Mouse (Mus musculus) heart, embryonic 12.5 days (tissue): Measurements from ENCODE around the gene Vmn1r44. TPM values are rescaled to one million over a fixed set of nuclear protein-coding genes. Genes with fewer than 3 reads are reported as not detected.

Experiments
- polyA plus RNA-seq: library from polyadenylated mRNA; unstranded; fragments of >200 nt; fragmentation: Nextera tagmentation; extraction: Ambion mirVana; gene quantifications from 2 replicates; pipeline ENCODE4 v1.2.1, GENCODE M21; 2016

Gene Vmn1r44
- polyA plus RNA-seq, 1 experiment from 2014 or later, result not detected

Other genes starting within 250 kb of the Vmn1r44 start
- gene Txnrd3, start 239.7 kb upstream of the Vmn1r44 start, polyA plus RNA-seq, result 10.0 and 11.5 TPM in 2 replicates
- gene Vmn1r40, start 176.1 kb upstream of the Vmn1r44 start, polyA plus RNA-seq, result not detected in 2 replicates
- gene Vmn1r41, start 142.9 kb upstream of the Vmn1r44 start, polyA plus RNA-seq, result not detected in 2 replicates
- gene Vmn1r42, start 7.2 kb upstream of the Vmn1r44 start, polyA plus RNA-seq, result not detected in 2 replicates
- not detected in 2 replicates for gene Vmn1r43, start 7.2 kb upstream of the Vmn1r44 start, polyA plus RNA-seq
- gene Vmn1r45, start 56.9 kb downstream of the Vmn1r44 start, polyA plus RNA-seq, result not detected in 2 replicates
- gene Vmn1r46, start 85.7 kb downstream of the Vmn1r44 start, polyA plus RNA-seq, result not detected in 2 replicates
- not detected in 2 replicates for gene Vmn1r47, start 132.5 kb downstream of the Vmn1r44 start, polyA plus RNA-seq
- not detected in 2 replicates for gene Vmn1r48, start 153.2 kb downstream of the Vmn1r44 start, polyA plus RNA-seq
- not detected in 2 replicates for gene Vmn1r49, start 194.8 kb downstream of the Vmn1r44 start, polyA plus RNA-seq
- not detected in 2 replicates for gene Vmn1r50, start 217.8 kb downstream of the Vmn1r44 start, polyA plus RNA-seq
- not detected in 2 replicates for gene Vmn1r51, start 238.9 kb downstream of the Vmn1r44 start, polyA plus RNA-seq